Mouse (Mus musculus) ES-Bruce4 (cell line): ENCODE data around the gene Ptbp3.

Source experiments
- CTCF ChIP-seq: IDR thresholded peaks from one replicate; pipeline ENCODE4 v1.8.1; 2011; ENCODE audit warnings: low read depth, low read length
- EP300 ChIP-seq: IDR thresholded peaks from 2 replicates; pipeline ENCODE4 v1.6.1; 2011; ENCODE audit warnings: low read depth, low read length; ENCODE audit not compliant: insufficient read depth
- POLR2A ChIP-seq: IDR thresholded peaks from one replicate; pipeline ENCODE4 v1.8.1; 2011; ENCODE audit warnings: low read length; ENCODE audit not compliant: insufficient read depth

DNA sequence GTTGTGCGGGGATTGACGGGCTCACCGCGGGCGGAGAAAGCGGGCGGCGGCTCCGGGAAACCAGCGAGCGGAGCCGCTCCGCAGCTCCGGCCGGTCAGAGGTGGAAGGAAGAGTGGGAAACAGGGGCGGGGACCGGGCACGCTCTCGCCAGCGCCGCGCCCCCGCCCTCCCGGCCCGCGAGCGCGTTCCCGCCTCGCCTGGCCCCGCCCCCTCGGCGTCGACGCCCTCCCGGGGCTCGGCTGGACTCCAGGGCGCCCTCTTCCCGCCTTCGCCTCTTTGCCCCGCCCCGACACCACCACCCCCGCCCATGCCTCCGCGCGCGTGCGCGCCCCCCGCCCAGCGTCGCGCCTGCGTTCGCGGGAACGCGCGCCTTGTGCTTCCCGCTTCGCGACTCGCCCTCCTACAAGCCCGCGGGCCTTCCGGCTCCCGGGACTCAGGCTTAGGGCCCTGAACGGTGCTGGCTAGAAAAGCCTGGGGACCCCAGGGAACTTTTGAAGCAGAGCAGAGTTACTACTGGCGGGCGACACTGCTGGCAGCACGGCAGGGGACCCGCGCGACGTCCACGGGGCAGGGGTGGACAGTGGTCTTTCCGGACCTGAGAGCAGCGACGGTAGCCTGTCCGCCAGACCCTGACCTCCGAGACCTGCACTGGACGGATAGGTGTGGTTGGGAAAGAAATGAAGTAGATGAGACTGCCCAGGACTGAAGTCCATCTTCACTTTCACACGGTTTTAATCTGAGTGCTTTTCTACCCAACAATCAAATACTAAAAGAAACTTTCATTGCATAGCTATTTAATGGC is at the start of gene Ptbp3:
- TF ChIP-seq EP300 = no peak
- TF ChIP-seq POLR2A = no peak
- no peak for TF ChIP-seq CTCF
